Mouse (Mus musculus): ENCODE measurements at regions not wholly inside any gene's neighbourhood (a gene's known extent, or its start where the extent isn't known, plus 50 kb on each side); places are given as distances from the start of the nearest gene placed in this dataset.

DNA sequence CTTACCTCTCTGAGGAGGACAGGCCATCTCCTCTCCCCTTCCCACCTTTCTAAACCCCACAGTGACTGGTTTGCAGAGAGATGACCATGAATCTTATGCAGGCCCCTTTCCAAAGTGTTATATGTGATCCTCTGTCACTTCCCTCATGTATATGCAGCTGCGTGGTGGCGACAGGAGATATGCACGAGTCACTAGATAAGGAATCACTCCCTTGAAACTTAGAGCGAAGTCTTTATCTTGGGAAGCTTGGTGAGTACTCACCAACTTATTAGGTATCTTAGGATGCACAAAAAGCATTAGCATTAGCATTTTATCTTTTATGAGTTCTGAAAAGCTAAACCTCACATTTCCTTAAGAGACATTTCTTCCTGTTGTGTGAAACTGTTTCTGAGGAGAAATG is 421.9 kb downstream of the Tmem161b start:
- no peak for DNase-seq (ENCODE audit: low read depth, low spot score)

DNA sequence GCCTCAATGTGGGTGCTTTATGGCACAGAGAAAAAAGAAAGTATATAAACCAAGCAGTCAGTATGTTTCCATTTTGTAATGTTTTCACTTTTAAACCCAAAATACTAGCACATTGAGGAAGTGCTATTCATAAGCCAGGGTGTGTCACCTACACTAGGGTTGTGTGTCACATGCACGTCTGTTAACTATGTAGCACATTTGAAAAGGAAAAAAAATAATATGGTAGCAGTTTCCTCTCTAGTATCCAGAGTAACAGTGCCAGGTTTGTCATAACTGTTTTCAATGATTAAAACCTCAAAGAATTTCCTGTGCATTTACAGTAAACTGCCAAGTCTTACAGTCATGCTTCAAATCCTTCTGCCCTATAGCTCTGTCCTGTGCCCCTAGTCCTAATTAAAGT is 424.8 kb downstream of the Tmem161b start:
- DNase-seq (ENCODE audit: low read depth, low spot score), result no peak

GRCm38 (mm10) chr13:84648056-84648455 is 426.0 kb downstream of the Tmem161b start:
- DNase-seq (ENCODE audit: low read depth, low spot score), result peak; percentile 6

- DNase-seq (ENCODE audit: low read depth, low spot score), result peak; percentile 69
Measured at GRCm38 (mm10) chr13:84663967-84664366, 441.9 kb downstream of the Tmem161b start.

DNA sequence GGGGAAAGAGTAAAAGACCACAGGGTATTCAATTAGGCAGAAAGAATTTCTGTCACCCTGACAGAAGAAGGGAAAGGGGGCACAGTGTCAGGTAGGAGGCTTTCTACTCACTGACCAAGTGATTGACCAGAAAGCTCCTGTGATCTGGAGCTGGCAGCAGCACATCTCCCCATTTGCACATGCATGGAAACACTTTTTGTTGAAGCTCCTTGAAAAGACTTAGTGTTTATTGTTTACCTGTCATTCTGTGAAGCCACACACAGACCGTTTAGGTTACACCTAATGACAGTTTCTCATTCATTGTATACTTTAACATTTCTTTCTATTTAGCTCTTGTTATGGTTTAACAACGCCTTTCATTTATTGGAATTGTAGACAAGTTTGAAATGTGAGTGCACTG is 458.9 kb downstream of the Tmem161b start:
- no peak for DNase-seq (ENCODE audit: low read depth, low spot score)

GRCm38 (mm10) chr13:84685930-84686329 is 463.8 kb downstream of the Tmem161b start:
- DNase-seq (ENCODE audit: low read depth, low spot score), result peak; percentile 44

DNA sequence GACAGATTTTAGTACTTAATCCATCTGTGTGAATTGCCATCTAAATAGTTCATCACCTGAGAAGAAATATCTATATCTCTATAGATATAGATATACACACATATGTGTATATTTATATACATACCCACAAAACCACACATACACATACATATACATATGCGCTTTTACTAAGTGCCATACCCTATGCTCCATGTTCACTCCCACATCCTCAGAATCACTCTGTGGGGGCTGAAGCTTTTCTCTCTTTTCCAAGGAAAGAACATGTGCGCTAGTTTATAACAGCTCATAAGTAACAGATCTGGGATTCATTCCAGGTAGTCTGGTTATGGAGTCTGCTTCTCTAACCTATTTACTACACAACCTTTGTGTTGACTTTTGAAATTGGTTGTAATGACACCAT is 471.4 kb downstream of the Tmem161b start:
- peak; percentile 47 for DNase-seq (ENCODE audit: low read depth, low spot score)

GRCm38 (mm10) chr13:84698472-84699080 is 476.5 kb downstream of the Tmem161b start:
- peak; percentile 10 for DNase-seq (ENCODE audit: low read depth, low spot score)

DNA sequence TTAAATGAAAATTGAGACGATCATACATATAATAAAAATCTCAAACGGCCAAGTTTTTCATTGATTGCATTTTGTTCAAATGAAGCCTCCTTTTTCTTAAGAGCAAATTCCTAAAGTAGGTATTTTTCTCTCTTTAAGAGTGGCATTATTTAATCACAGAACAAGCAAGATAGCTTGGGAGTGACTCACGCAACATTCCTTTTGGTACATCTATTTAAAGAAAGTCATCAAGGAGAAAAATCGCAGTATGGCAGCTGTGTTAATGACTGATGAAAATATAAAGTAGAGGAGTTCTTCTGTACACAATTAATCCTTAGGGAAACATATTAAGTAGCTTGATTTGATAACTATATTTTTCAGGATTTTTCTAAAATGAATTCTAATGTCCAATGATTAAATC is 448.0 kb upstream of the Ccnh start:
- DNase-seq (ENCODE audit: low read depth, low spot score), result peak; percentile 68

GRCm38 (mm10) chr13:84748331-84748730 is 440.9 kb upstream of the Ccnh start:
- peak; percentile 44 for DNase-seq (ENCODE audit: low read depth, low spot score)

DNA sequence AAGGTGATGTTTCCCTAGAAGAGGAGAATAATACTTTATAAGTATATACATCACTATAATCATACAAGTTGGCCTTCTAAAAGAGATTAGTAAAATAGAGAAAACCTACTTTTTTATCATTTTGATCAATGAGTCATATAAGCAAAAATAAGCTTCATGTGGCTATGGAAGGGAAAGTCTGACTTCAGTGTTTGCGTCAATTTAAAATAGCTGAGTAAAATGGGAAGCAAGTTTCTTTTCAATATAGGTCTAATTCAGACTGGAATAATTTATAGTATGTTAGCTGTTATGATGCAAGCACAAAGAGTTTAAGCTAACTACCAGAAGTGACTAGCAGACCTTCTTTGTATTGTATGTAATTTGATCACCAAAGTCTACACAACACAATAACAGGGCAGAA is 440.0 kb upstream of the Ccnh start:
- DNase-seq (ENCODE audit: low read depth, low spot score), result peak; percentile 13

GRCm38 (mm10) chr13:84750136-84750535 is 439.1 kb upstream of the Ccnh start:
- DNase-seq (ENCODE audit: low read depth, low spot score), result no peak

DNA sequence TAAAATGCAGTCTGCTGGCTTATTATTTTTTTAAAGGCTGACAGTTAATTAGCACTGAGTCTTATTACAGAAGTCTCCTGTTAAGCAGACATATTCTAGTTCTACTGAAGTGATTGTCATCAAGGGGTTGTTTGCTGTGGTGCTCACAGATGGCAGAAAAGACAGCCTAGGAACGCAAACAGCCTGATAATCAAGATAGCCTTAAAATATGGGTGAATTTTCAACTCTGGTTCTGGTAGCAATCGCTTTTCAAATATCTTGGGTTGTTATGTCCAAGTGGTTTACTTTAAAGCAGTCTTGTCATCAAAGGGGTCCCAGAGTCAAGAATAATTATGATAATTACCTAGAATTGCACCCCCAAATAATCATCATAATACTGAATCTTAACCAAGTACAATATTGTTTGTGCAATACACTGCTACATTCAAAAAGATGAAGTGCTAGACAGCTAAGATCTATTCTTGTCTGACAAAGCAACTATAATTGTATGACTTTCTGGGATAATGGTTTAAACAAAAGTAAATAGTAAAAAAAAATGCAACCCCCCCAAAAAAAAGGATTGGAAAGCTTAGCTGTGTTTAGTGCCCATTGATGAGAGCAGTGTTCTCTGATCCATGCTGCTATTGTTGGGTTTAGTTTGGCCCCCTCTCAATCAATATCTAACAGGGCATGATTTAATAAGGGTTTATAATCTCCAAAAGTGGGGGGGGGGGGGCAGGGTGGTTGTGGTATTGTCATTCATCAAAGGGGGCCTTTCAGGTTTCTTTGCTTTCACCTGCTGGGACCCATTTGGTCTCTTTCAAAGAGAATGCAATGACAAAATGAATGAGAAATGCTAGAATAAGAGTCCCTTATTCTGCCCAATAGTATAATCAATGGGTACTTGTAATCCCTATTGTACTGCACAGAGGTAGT is 437.4 kb upstream of the Ccnh start:
- peak; percentile 39 for DNase-seq (ENCODE audit: low read depth, low spot score)

DNA sequence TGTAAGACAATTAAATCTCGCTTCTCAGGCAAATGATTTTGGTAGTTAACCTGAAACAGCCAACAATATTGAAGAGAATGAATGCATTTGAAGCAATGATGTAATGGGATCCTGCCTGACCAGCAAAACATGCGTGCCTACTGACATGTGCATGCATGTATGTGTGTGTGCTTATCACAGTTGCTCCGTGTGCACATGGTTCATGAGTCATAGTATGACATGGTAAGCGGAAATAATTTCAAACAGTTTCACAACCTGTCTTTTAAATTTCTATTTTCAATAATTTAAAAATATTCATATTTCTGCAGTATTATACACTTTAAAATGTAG is 436.8 kb upstream of the Ccnh start:
- DNase-seq (ENCODE audit: low read depth, low spot score), result peak; percentile 20

GRCm38 (mm10) chr13:84753751-84754500 is 435.3 kb upstream of the Ccnh start:
- peak; percentile 12 for DNase-seq (ENCODE audit: low read depth, low spot score)

DNA sequence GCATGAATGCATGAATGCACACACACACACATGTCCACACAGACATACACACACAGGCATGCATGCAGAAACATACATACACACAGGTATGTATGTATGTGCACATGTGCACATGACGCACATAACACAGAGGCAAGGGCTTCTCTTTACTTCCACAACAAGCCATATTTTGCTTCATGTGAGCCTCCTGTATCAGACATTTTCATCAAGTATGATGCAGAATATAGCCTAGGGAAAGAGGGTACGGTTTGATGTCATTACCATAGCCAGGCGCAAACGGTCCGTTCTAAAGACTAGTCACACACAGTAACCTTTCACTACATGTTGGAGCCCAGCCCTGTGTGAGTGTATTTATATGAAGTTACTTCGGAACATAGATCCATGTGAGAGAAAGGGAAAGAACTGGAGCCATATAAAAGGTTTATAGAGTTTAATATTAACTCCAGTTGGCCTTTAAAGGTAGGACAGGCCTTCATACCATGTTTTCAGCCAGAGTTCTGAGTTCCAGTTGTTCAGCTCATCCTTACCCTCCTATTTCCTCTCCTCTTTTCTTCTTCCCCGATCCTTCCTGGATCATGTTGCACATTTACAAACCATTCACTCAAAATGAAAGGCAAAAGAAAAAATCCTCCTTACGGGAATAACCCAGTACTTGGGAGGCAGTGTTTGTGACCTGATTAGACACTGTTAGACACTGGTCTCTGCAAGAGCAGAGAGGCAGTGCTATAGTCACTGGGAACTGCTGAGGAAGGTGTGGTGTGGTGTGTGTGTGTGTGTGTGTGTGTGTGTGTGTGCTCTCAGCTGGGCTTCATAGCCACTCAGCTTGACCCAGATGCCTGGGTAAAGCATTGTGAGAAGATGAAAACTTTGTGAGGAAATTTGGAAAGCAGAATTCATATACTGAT is 434.1 kb upstream of the Ccnh start:
- DNase-seq (ENCODE audit: low read depth, low spot score), result peak; percentile 64

DNA sequence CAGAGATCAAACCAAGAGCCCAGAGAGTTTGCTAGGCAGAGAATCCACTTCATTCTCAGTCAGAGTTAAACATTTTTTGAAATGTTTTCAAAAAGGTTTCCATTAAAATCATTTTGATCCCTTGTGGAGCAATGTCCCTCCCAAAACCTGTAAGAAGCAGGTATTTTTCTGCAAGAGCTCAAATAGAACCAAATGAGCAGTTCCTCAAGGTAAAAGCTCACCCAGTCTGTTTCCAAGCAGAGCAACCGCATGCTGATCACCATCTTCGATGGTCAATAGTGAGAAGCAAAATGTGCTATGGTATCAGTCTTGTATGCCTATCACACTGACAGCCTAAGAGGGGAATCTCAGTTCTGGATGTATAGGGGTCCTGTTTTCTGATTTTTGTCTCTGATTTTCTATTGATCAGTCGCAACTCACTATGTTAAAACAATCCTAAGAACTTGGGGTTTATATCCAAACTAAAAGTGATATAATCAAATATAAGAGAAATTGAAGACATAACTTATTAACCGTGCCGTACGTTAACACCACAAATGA is 432.3 kb upstream of the Ccnh start:
- peak; percentile 49 for DNase-seq (ENCODE audit: low read depth, low spot score)

GRCm38 (mm10) chr13:84757896-84758567 is 431.2 kb upstream of the Ccnh start:
- peak; percentile 38 for DNase-seq (ENCODE audit: low read depth, low spot score)

DNA sequence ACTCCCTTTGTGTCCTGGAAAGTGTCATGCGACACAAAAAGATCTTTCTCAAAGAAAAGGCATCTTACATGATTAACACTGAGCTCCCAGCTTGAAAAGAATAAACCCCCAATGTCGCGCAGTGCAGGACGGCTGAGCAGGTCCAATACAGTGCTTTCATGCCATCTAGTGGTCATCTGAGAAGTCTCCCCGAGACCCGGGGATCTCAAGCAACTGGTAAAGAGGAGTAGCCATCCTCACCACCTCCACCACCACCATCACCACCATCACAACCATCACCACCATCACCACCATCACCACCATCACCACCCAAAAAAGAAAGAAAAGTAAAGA is 430.7 kb upstream of the Ccnh start:
- DNase-seq (ENCODE audit: low read depth, low spot score), result peak; percentile 98

GRCm38 (mm10) chr13:84759061-84759460 is 430.1 kb upstream of the Ccnh start:
- DNase-seq (ENCODE audit: low read depth, low spot score), result peak; percentile 13

DNA sequence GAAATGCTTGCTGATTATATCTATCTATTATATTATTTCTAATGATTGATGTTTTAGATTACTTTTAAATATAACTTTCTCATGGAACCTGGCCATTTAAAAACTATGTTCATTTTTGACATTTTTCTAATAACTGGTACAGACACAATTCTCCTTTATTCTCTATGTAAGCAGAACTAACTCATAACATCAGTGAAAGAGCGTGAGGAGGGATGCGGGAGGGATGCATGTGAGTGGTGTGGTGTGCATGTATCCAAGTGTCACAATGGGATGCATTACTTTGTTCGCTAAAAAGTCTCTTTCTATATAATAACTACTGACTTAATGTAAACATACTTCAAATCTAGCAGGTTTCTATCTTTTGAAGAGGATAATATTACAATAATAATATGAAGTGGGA is 428.7 kb upstream of the Ccnh start:
- peak; percentile 61 for DNase-seq (ENCODE audit: low read depth, low spot score)

Data from brain, adult 2 months (tissue).